Mouse (Mus musculus): ENCODE data around the gene Cbfa2t2. TPM values are rescaled to one million over a fixed set of nuclear protein-coding genes. Genes with fewer than 3 reads are reported as not detected.

Gene Cbfa2t2
- total RNA-seq, 2 experiments from 2014 or later, result 33.9 to 34.2 TPM

GRCm38 (mm10) chr2:154539720-154540119, 103.4 kb downstream of the Cbfa2t2 start:
- peak; percentile 62 for DNase-seq

GRCm38 (mm10) chr2:154541630-154542029, 105.3 kb downstream of the Cbfa2t2 start:
- no peak for DNase-seq

- DNase-seq, result peak; percentile 74
Measured at GRCm38 (mm10) chr2:154543567-154544347, 107.5 kb downstream of the Cbfa2t2 start.

GRCm38 (mm10) chr2:154546711-154547110, 110.4 kb downstream of the Cbfa2t2 start, which contains the start of gene 1700003F12Rik:
TSS of gene 1700003F12Rik (plus strand) at chr2:154547085.
- DNase-seq, result peak; percentile 4

GRCm38 (mm10) chr2:154548688-154549087, 112.4 kb downstream of the Cbfa2t2 start:
- peak; percentile 64 for DNase-seq

- peak; percentile 77 for DNase-seq
Measured at GRCm38 (mm10) chr2:154549127-154549885, 113.0 kb downstream of the Cbfa2t2 start.

- no peak for DNase-seq
Measured at GRCm38 (mm10) chr2:154549886-154550189, 113.6 kb downstream of the Cbfa2t2 start.

- DNase-seq, result no peak
Measured at GRCm38 (mm10) chr2:154550937-154551336, 114.7 kb downstream of the Cbfa2t2 start.

- no peak for DNase-seq
Measured at GRCm38 (mm10) chr2:154551476-154551875, 115.2 kb downstream of the Cbfa2t2 start, which contains the start of gene Actl10. TSS of gene Actl10 (plus strand) at chr2:154551776.

GRCm38 (mm10) chr2:154551927-154552326, 115.6 kb downstream of the Cbfa2t2 start:
- peak; percentile 31 for DNase-seq

- peak; percentile 76 for DNase-seq
Measured at GRCm38 (mm10) chr2:154552424-154552907, 116.2 kb downstream of the Cbfa2t2 start.

- DNase-seq, result no peak
Measured at GRCm38 (mm10) chr2:154555235-154555634, 119.0 kb downstream of the Cbfa2t2 start.

GRCm38 (mm10) chr2:154557184-154557832, 121.0 kb downstream of the Cbfa2t2 start:
- peak; percentile 42 for DNase-seq

GRCm38 (mm10) chr2:154558264-154559039, 122.2 kb downstream of the Cbfa2t2 start, which contains the start of gene Necab3:
TSS of gene Necab3 (minus strand) at chr2:154558890.
- DNase-seq, result peak; percentile 45

- DNase-seq, result no peak
Measured at GRCm38 (mm10) chr2:154563612-154564170, 127.4 kb downstream of the Cbfa2t2 start.

GRCm38 (mm10) chr2:154565562-154565961, 129.3 kb downstream of the Cbfa2t2 start:
- no peak for DNase-seq

GRCm38 (mm10) chr2:154566641-154567040, 130.4 kb downstream of the Cbfa2t2 start:
- no peak for DNase-seq

GRCm38 (mm10) chr2:154567766-154568165, 131.5 kb downstream of the Cbfa2t2 start:
- DNase-seq, result no peak

- DNase-seq, result peak; percentile 65
Measured at GRCm38 (mm10) chr2:154568329-154569070, 132.2 kb downstream of the Cbfa2t2 start.

- DNase-seq, result peak; percentile 71
Measured at GRCm38 (mm10) chr2:154569071-154569748, 132.9 kb downstream of the Cbfa2t2 start.

All from heart, postnatal 4 days (tissue).